15 mouse cellular contexts compared by ENCODE assay signal in genomic region chrX:162728228-162728627, GRCm38 (mm10). TPM values are rescaled to one million over a fixed set of nuclear protein-coding genes. Genes with fewer than 3 reads are reported as not detected.
DNase-seq lines count a peak whose midpoint lies in the region; ATAC-seq and TF ChIP-seq lines count a peak whose summit lies in the region.
"Had no signal": no experiment of that assay in that cellular context is flagged by ENCODE, and none has a peak within 500 bp of the region (broad histone marks: within the 10 kb centered on the region; RNA-seq: fewer than 3 reads in every experiment).

No protein-coding gene starts in this region.

- peaks cover 15% of the 10 kb centered on the region for H3K4me1 ChIP-seq in hindbrain, embryonic 10.5 days (replicated peaks)
- H3K4me1 ChIP-seq in hindbrain, postnatal 0 days (ENCODE audit: insufficient read depth, low read length), result no peaks in the 10 kb centered on the region
- H3K4me1 ChIP-seq in midbrain, embryonic 11.5 days (ENCODE audit: control insufficient read depth, insufficient read depth, low read length), result peaks cover 5% of the 10 kb centered on the region; the same call in 1 of the 2 replicates
- H3K4me1 ChIP-seq in midbrain, embryonic 13.5 days (replicated peaks), result peaks cover 5% of the 10 kb centered on the region; the same call in 1 of the 2 replicates
- H3K4me1 ChIP-seq in midbrain, postnatal 0 days (ENCODE audit: insufficient read depth, low read length), result no peaks in the 10 kb centered on the region
- H3K4me1 ChIP-seq: hindbrain, embryonic 15.5 days had no signal

- WGBS in hindbrain, embryonic 10.5 days, result 39% methylated on average over 7 of the region's 7 CpGs
- 50% methylated on average over 7 of the region's 7 CpGs for WGBS in hindbrain, postnatal 0 days
- WGBS in midbrain, embryonic 11.5 days, result 33% methylated on average over 7 of the region's 7 CpGs
- WGBS in midbrain, embryonic 13.5 days, result 31% methylated on average over 7 of the region's 7 CpGs
- 29% methylated on average over 7 of the region's 7 CpGs for WGBS in midbrain, postnatal 0 days

- H3K4me3 ChIP-seq in hindbrain, embryonic 10.5 days, result no peak overlapping the region
- H3K4me3 ChIP-seq in hindbrain, postnatal 0 days (ENCODE audit: low read length), result no peak overlapping the region
- H3K4me3 ChIP-seq in midbrain, embryonic 11.5 days (ENCODE audit: low read depth, low read length), result no peak overlapping the region
- H3K4me3 ChIP-seq in midbrain, embryonic 13.5 days (replicated peaks), result no peak overlapping the region
- no peak overlapping the region for H3K4me3 ChIP-seq in midbrain, postnatal 0 days (ENCODE audit: low read depth, low read length)
- H3K4me3 ChIP-seq: gastrocnemius, adult 2 months; heart, embryonic 13.5 days; hindbrain, embryonic 15.5 days had no signal

- H3K27me3 ChIP-seq in hindbrain, embryonic 10.5 days (ENCODE audit: insufficient read depth, poor library complexity, severe bottlenecking), result 0 out of 2 replicates have a peak, but pooled peaks cover 6% of the 10 kb centered on the region
- no peaks in the 10 kb centered on the region for H3K27me3 ChIP-seq in hindbrain, postnatal 0 days (ENCODE audit: insufficient read depth, low read length)
- H3K27me3 ChIP-seq in midbrain, embryonic 11.5 days (ENCODE audit: control insufficient read depth, insufficient read depth, low read length), result no peaks in the 10 kb centered on the region
- H3K27me3 ChIP-seq in midbrain, embryonic 13.5 days, result no peaks in the 10 kb centered on the region
- H3K27me3 ChIP-seq in midbrain, postnatal 0 days (ENCODE audit: insufficient read depth, low read length), result no peaks in the 10 kb centered on the region
- H3K27me3 ChIP-seq: heart, embryonic 13.5 days; hindbrain, embryonic 15.5 days had no signal

- DNase-seq in hindbrain, embryonic 10.5 days (ENCODE audit: low spot score), result peak; percentile 25
- no peak for DNase-seq in hindbrain, postnatal 0 days (ENCODE audit: low spot score)
- DNase-seq in midbrain, embryonic 11.5 days (ENCODE audit: low spot score, missing footprints), result no peak
- DNase-seq in embryo, embryonic 9.5 days (ENCODE audit: extremely low spot score), result peak; percentile 22
- peak; percentile 24 for DNase-seq in midbrain, postnatal 0 days (ENCODE audit: low spot score)
- DNase-seq in adrenal gland, postnatal 4 days (ENCODE audit: low spot score in 2 of 2), result no peak
- DNase-seq: cerebellum, adult 11-12 months; gastrocnemius, adult 2 months; kidney, postnatal 10 days; lung, adult 2 months; right cerebral cortex, postnatal 4 days had no signal

- TF ChIP-seq CTCF in hindbrain, postnatal 0 days (IDR thresholded peaks at IDR 0.05; ENCODE audit: low read depth), result no peak
- no peak for TF ChIP-seq CTCF in midbrain, postnatal 0 days (IDR thresholded peaks at IDR 0.05)

- no peaks in the 10 kb centered on the region for H3K9me3 ChIP-seq in hindbrain, embryonic 10.5 days
- no peaks in the 10 kb centered on the region for H3K9me3 ChIP-seq in hindbrain, postnatal 0 days (ENCODE audit: low read length)
- H3K9me3 ChIP-seq in midbrain, embryonic 11.5 days (ENCODE audit: control insufficient read depth, low read length), result no peaks in the 10 kb centered on the region
- no peaks in the 10 kb centered on the region for H3K9me3 ChIP-seq in midbrain, embryonic 13.5 days
- no peaks in the 10 kb centered on the region for H3K9me3 ChIP-seq in midbrain, postnatal 0 days (ENCODE audit: low read length)
- H3K9me3 ChIP-seq: heart, embryonic 13.5 days; hindbrain, embryonic 15.5 days had no signal

- no peak for ATAC-seq in hindbrain, postnatal 0 days
- ATAC-seq in midbrain, embryonic 11.5 days (ENCODE audit: low FRiP score), result peak; percentile 40; the same call in 1 of the 2 replicates
- no peak for ATAC-seq in midbrain, embryonic 13.5 days
- no peak for ATAC-seq in midbrain, postnatal 0 days (ENCODE audit: low FRiP score)
- ATAC-seq: CD4-positive, CD25-positive, alpha-beta regulatory T cell, adult 4 months had no signal

- no peaks in the 10 kb centered on the region for H3K36me3 ChIP-seq in hindbrain, embryonic 10.5 days
- no peaks in the 10 kb centered on the region for H3K36me3 ChIP-seq in hindbrain, postnatal 0 days (ENCODE audit: insufficient read depth, low read length)
- H3K36me3 ChIP-seq in midbrain, embryonic 11.5 days (ENCODE audit: control insufficient read depth, insufficient read depth, low read length), result no peaks in the 10 kb centered on the region
- no peaks in the 10 kb centered on the region for H3K36me3 ChIP-seq in midbrain, embryonic 13.5 days
- no peaks in the 10 kb centered on the region for H3K36me3 ChIP-seq in midbrain, postnatal 0 days (ENCODE audit: insufficient read depth, low read length)
- H3K36me3 ChIP-seq: heart, embryonic 13.5 days; hindbrain, embryonic 15.5 days had no signal

- H3K27ac ChIP-seq in hindbrain, embryonic 10.5 days, result peak overlapping the region; percentile 82
- no peak overlapping the region for H3K27ac ChIP-seq in hindbrain, postnatal 0 days
- H3K27ac ChIP-seq in midbrain, embryonic 11.5 days (ENCODE audit: low read depth, low read length), result 0 out of 2 replicates have a peak overlapping the region, but pooled peaks have one; percentile 36
- no peak overlapping the region for H3K27ac ChIP-seq in midbrain, embryonic 13.5 days
- H3K27ac ChIP-seq in midbrain, postnatal 0 days (ENCODE audit: low read depth, low read length), result no peak overlapping the region
- H3K27ac ChIP-seq: gastrocnemius, adult 2 months; heart, embryonic 13.5 days; hindbrain, embryonic 15.5 days had no signal

- H3K4me2 ChIP-seq in hindbrain, postnatal 0 days (ENCODE audit: low read depth, low read length), result no peak overlapping the region
- no peak overlapping the region for H3K4me2 ChIP-seq in midbrain, embryonic 11.5 days
- no peak overlapping the region for H3K4me2 ChIP-seq in midbrain, embryonic 13.5 days (replicated peaks)
- H3K4me2 ChIP-seq in midbrain, postnatal 0 days (ENCODE audit: low read depth, low read length, poor library complexity, severe bottlenecking), result no peak overlapping the region
- H3K4me2 ChIP-seq: hindbrain, embryonic 15.5 days had no signal

- H3K9ac ChIP-seq in hindbrain, postnatal 0 days (replicated peaks; ENCODE audit: low read length), result no peak overlapping the region
- H3K9ac ChIP-seq in midbrain, embryonic 11.5 days (ENCODE audit: low read length), result no peak overlapping the region; the same call in 1 of the 2 replicates
- no peak overlapping the region for H3K9ac ChIP-seq in midbrain, embryonic 13.5 days (replicated peaks)
- H3K9ac ChIP-seq in midbrain, postnatal 0 days (replicated peaks; ENCODE audit: low read length, poor library complexity, severe bottlenecking), result no peak overlapping the region
- H3K9ac ChIP-seq: hindbrain, embryonic 15.5 days had no signal

RNA-seq across cellular contexts. Expression of gene Rbbp7, which starts 32.0 kb away (rescaled TPM):
- 305 and 387 TPM in 2 replicates for polyA plus RNA-seq in hindbrain, embryonic 10.5 days (2016; fragmentation: Nextera tagmentation; extraction: Ambion mirVana)
- total RNA-seq in hindbrain, postnatal 0 days (2014; rRNA removed), result 97.1 and 112 TPM in 2 replicates
- 254 TPM in 2 replicates for polyA plus RNA-seq in hindbrain, postnatal 0 days (2015; fragmentation: Nextera tagmentation; extraction: Ambion mirVana)
- 345 and 352 TPM in 2 replicates for polyA plus RNA-seq in midbrain, embryonic 11.5 days (2014; fragmentation: Nextera tagmentation; extraction: Ambion mirVana)
- 210 and 217 TPM in 2 replicates for polyA plus RNA-seq in midbrain, embryonic 13.5 days (2015; fragmentation: Nextera tagmentation; extraction: Ambion mirVana)
- total RNA-seq in midbrain, postnatal 0 days (2014; rRNA removed), result 113 and 134 TPM in 2 replicates
- 229 and 240 TPM in 2 replicates for polyA plus RNA-seq in midbrain, postnatal 0 days (2015; fragmentation: Nextera tagmentation; extraction: Ambion mirVana)
- total RNA-seq in adrenal gland, postnatal 4 days (2021), result 100 to 1,000 TPM; 243 to 252 TPM

Comparison
In these comparisons a context has a peak if more than half of its experiments do, and no peak if none do; other contexts are left out.
1. DNase-seq: peak in hindbrain, embryonic 10.5 days (single experiment), embryo, embryonic 9.5 days (single experiment) and midbrain, postnatal 0 days (single experiment); none in hindbrain, postnatal 0 days (single experiment), midbrain, embryonic 11.5 days (single experiment) and adrenal gland, postnatal 4 days (0 of 2).
2. H3K27ac ChIP-seq: peak in hindbrain, embryonic 10.5 days (single experiment) and midbrain, embryonic 11.5 days (single experiment); none in hindbrain, postnatal 0 days (single experiment), midbrain, embryonic 13.5 days (single experiment) and midbrain, postnatal 0 days (single experiment).